Mouse (Mus musculus): ENCODE data around the gene Arfgap2. TPM values are rescaled to one million over a fixed set of nuclear protein-coding genes. Genes with fewer than 3 reads are reported as not detected.

Gene Arfgap2
- polyA plus RNA-seq, 1 experiment from 2014 or later = 63.3 TPM

GRCm38 (mm10) chr2:91287563-91287962 is 22.8 kb downstream of the Arfgap2 start:
- Histone ChIP-seq H3K9me3 (no peaks in the 10 kb centered on the region), H3K9ac (no peak overlapping the region), H3K4me2 (no peak overlapping the region), H3K4me1 (peaks cover 41% of the 10 kb centered on the region), H3K4me3 (no peak overlapping the region), H3K36me3 (no peaks in the 10 kb centered on the region), H3K27ac (replicated peaks) (no peak overlapping the region), H3K27me3 (replicated peaks) (no peaks in the 10 kb centered on the region)
- no peak for ATAC-seq (ENCODE audit: extremely low read depth, insufficient number of reproducible peaks, low FRiP score, low TSS enrichment)
- 34% methylated on average over 6 of the region's 6 CpGs for WGBS

DNA sequence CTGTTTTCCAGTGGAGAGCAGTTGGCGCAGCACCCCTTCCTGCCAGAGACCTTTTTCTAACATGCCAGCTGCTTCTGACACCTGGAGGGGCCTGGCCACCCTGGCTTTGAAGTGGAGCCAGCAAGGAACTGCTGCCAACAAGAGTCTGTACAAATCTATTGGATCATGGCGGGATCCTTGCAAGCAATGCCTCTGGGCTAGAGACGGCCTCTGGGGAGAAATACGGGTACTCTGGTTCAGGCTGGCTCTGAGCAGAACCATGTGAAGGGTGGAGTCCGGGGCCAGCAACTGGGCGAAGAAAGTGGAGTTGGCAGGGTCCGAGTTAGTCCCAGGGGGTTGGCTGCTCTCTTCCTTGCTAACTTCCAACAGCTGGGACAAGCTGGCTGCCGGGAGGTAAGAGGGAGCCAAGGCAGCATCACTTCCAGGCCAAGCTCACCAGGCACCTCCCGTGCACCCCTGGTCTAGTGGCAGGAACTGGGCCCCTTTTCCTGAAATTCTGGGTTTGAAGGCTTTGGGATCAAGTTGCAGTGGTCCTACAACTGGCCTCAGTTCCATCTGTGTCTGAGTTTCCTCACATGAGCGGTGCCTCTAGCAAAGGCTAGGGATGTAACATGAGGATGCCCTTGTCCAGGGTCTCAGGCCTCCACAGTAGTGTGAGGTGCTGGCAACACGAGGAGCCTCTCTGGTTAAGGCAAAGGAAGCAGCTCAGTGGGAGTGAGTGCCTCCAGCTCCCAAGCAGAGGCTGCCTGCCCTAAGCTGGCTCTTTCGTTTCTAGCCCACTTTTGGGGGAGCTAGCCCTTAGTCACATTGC is 26.6 kb downstream of the Arfgap2 start:
- Histone ChIP-seq H3K36me3 (no peaks in the 10 kb centered on the region), H3K9ac (no peak overlapping the region), H3K9me3 (no peaks in the 10 kb centered on the region), H3K4me2 (no peak overlapping the region), H3K27ac (replicated peaks) (no peak overlapping the region), H3K27me3 (replicated peaks) (no peaks in the 10 kb centered on the region), H3K4me3 (no peak overlapping the region), H3K4me1 (peaks cover 20% of the 10 kb centered on the region; the same call in 1 of the 2 replicates)
- 74% methylated on average over 12 of the region's 12 CpGs for WGBS
- no peak for ATAC-seq (ENCODE audit: extremely low read depth, insufficient number of reproducible peaks, low FRiP score, low TSS enrichment)

DNA sequence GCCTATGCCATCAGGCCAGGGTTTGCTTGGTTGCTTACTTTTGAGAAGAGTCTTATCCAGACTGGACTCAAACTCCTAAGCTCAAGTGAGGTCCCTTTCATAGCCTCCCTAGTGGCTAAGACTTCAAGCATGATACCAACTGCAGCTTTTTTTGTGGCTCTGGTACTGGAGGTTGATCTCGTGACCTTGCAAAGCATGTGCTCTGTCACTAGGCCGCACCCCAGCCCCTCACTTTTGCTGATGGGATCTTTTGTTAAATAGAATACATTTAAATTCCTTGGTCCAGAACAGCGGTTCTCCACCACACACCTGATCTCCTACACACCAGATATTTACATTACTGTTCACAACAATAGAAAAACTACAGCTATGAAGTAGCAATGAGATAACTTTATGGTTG is 29.5 kb downstream of the Arfgap2 start:
- Histone ChIP-seq H3K9ac (no peak overlapping the region), H3K4me2 (no peak overlapping the region), H3K4me3 (no peak overlapping the region), H3K9me3 (no peaks in the 10 kb centered on the region), H3K4me1 (peaks cover 19% of the 10 kb centered on the region), H3K27ac (replicated peaks) (no peak overlapping the region), H3K36me3 (no peaks in the 10 kb centered on the region), H3K27me3 (replicated peaks) (no peaks in the 10 kb centered on the region)
- 85% methylated on average over 3 of the region's 3 CpGs for WGBS
- ATAC-seq (ENCODE audit: extremely low read depth, insufficient number of reproducible peaks, low FRiP score, low TSS enrichment) = no peak

- Histone ChIP-seq H3K36me3 (no peaks in the 10 kb centered on the region), H3K27ac (replicated peaks) (no peak overlapping the region), H3K4me2 (no peak overlapping the region), H3K9me3 (no peaks in the 10 kb centered on the region), H3K4me3 (no peak overlapping the region), H3K9ac (no peak overlapping the region), H3K4me1 (peaks cover 23% of the 10 kb centered on the region), H3K27me3 (replicated peaks) (no peaks in the 10 kb centered on the region)
- no peak for ATAC-seq (ENCODE audit: extremely low read depth, insufficient number of reproducible peaks, low FRiP score, low TSS enrichment)
- 79% methylated on average over 5 of the region's 5 CpGs for WGBS
Observed at GRCm38 (mm10) chr2:91295895-91296294, 31.1 kb downstream of the Arfgap2 start.

GRCm38 (mm10) chr2:91299156-91299555 is 34.4 kb downstream of the Arfgap2 start:
- 32% methylated on average over 3 of the region's 3 CpGs for WGBS

DNA sequence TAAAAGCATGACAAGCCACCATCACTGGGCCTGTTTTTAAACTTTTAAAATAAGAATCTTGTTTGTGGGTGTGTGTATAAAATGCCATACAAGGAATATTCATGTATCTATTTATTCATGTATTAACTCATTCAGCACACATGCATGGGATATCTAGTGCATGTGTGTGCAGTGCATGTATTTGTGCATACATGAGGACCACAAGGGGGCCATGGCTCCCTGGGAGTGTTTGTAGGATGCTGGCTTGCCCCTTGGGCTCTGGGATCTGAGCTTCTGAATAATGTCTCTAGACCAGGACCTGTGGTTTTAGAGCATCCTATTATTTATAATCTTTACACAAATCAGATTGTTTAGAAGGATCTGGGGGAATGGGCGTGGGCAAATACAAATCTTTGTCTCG is 36.0 kb downstream of the Arfgap2 start:
- peaks cover 22% of the 10 kb centered on the region for H3K4me1 ChIP-seq
- H3K9ac ChIP-seq = no peak overlapping the region
- WGBS = 86% methylated on average over 2 of the region's 2 CpGs
- H3K4me2 ChIP-seq = no peak overlapping the region
- ATAC-seq (ENCODE audit: extremely low read depth, insufficient number of reproducible peaks, low FRiP score, low TSS enrichment) = no peak
- no peaks in the 10 kb centered on the region for H3K36me3 ChIP-seq
- no peaks in the 10 kb centered on the region for H3K27me3 ChIP-seq (replicated peaks)
- H3K9me3 ChIP-seq = no peaks in the 10 kb centered on the region
- no peak overlapping the region for H3K4me3 ChIP-seq
- no peak overlapping the region for H3K27ac ChIP-seq (replicated peaks)

More at GRCm38 (mm10) chr2:91299156-91299555, 34.4 kb downstream of the Arfgap2 start:
- Histone ChIP-seq H3K27me3 (replicated peaks) (no peaks in the 10 kb centered on the region), H3K9me3 (no peaks in the 10 kb centered on the region), H3K4me2 (no peak overlapping the region), H3K9ac (peak overlapping the region; percentile 30; the same call in 1 of the 2 replicates), H3K4me1 (peaks cover 28% of the 10 kb centered on the region), H3K4me3 (no peak overlapping the region), H3K27ac (replicated peaks) (peak overlapping the region; percentile 78), H3K36me3 (no peaks in the 10 kb centered on the region)
- peak; percentile 37; the same call in 1 of the 2 replicates for ATAC-seq (ENCODE audit: extremely low read depth, insufficient number of reproducible peaks, low FRiP score, low TSS enrichment)

DNA sequence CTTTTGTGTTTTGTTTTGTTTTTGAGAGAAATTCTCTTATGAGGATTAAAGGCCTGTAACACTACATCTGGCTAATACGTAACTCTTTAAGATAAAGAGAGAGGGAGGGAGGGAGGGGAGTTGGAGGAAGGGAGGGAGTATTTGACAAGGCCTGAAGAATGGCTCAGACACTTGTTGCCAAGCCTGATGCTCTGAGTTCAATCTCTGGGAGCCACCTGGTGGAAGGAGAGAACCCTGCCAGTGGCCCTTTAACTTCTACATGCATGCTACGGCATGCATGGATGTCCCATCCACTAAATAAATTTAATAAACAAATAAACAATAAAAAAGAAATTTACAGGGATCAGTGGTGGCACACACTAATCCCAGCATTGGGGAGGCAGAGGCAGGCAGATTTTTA is 37.1 kb downstream of the Arfgap2 start:
- no peak overlapping the region for H3K4me2 ChIP-seq
- no peaks in the 10 kb centered on the region for H3K36me3 ChIP-seq
- H3K27ac ChIP-seq (replicated peaks) = no peak overlapping the region
- no peaks in the 10 kb centered on the region for H3K27me3 ChIP-seq (replicated peaks)
- H3K4me1 ChIP-seq = peaks cover 27% of the 10 kb centered on the region
- WGBS = 58% methylated on average over 2 of the region's 2 CpGs
- no peak overlapping the region for H3K4me3 ChIP-seq
- no peak overlapping the region for H3K9ac ChIP-seq
- H3K9me3 ChIP-seq = no peaks in the 10 kb centered on the region
- no peak for ATAC-seq (ENCODE audit: extremely low read depth, insufficient number of reproducible peaks, low FRiP score, low TSS enrichment)

DNA sequence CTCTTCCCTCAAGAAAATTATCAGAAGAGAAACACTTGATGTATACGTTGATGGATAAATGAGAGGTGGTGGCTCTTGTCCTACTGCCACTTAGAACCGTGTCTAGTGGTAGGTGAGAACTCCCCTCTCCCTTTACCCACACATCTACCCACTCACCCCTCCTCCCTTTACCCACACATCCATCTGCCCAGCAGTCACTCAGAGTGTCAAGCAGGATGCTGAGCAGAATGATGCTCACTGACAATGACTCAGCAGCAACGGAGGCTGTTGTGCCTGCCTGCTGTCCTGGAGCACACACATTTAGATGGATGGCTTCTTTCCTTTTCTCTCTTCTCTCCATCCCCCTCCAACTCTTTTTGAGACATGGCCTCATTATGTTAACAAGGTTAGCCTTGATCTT is 38.1 kb downstream of the Arfgap2 start:
- Histone ChIP-seq H3K9ac (no peak overlapping the region), H3K9me3 (no peaks in the 10 kb centered on the region), H3K4me3 (no peak overlapping the region), H3K4me2 (no peak overlapping the region), H3K27me3 (replicated peaks) (no peaks in the 10 kb centered on the region), H3K36me3 (no peaks in the 10 kb centered on the region), H3K27ac (replicated peaks) (no peak overlapping the region), H3K4me1 (peaks cover 28% of the 10 kb centered on the region)
- no peak for ATAC-seq (ENCODE audit: extremely low read depth, insufficient number of reproducible peaks, low FRiP score, low TSS enrichment)
- 36% methylated on average over 3 of the region's 3 CpGs for WGBS

DNA sequence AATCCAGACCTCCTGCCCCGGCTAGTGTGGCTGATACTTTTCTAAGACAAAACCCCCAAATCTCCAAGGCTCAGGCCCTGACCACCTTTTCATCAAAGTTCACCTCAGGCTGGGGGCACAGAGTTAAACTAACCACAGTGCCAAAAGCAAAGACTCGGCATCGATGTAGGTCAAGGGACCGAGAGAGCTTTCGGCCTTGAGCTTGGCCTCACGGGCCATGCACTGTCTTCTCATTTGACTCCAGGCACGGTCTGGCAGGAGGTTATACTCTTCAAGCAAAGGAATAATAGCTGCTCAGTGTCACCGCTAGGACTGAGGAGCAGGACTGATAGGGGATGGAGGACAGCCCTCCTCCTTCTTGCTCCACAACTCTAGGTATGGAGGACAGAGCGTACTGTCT is 41.2 kb downstream of the Arfgap2 start:
- no peak overlapping the region for H3K4me3 ChIP-seq
- no peaks in the 10 kb centered on the region for H3K9me3 ChIP-seq
- 91% methylated on average over 9 of the region's 9 CpGs for WGBS
- ATAC-seq (ENCODE audit: extremely low read depth, insufficient number of reproducible peaks, low FRiP score, low TSS enrichment) = no peak
- no peak overlapping the region for H3K4me2 ChIP-seq
- no peak overlapping the region for H3K9ac ChIP-seq
- no peaks in the 10 kb centered on the region for H3K27me3 ChIP-seq (replicated peaks)
- no peaks in the 10 kb centered on the region for H3K36me3 ChIP-seq
- peaks cover 24% of the 10 kb centered on the region for H3K4me1 ChIP-seq
- no peak overlapping the region for H3K27ac ChIP-seq (replicated peaks)

DNA sequence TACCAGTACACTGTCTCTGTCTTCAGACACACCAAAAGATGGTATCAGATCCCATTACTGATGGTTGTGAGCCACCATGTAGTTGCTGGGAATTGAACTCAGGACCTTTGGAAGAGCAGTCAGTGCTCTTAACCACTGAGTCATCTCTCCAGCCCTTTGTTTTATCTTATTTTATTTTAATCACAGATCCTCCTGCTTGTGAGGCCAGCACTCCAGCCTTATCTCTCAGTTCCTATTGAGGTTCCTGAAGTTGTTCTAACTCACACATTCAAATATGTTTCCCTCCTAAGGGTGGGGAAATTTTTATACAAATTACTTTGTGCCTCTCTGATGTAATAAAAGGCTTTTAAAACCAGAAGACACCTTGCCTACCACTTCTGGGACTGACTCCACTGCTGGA is 41.8 kb downstream of the Arfgap2 start:
- Histone ChIP-seq H3K4me3 (no peak overlapping the region), H3K4me2 (no peak overlapping the region), H3K4me1 (peaks cover 24% of the 10 kb centered on the region), H3K36me3 (no peaks in the 10 kb centered on the region), H3K27me3 (replicated peaks) (no peaks in the 10 kb centered on the region), H3K9ac (no peak overlapping the region), H3K27ac (replicated peaks) (no peak overlapping the region), H3K9me3 (no peaks in the 10 kb centered on the region)
- ATAC-seq (ENCODE audit: extremely low read depth, insufficient number of reproducible peaks, low FRiP score, low TSS enrichment) = no peak

DNA sequence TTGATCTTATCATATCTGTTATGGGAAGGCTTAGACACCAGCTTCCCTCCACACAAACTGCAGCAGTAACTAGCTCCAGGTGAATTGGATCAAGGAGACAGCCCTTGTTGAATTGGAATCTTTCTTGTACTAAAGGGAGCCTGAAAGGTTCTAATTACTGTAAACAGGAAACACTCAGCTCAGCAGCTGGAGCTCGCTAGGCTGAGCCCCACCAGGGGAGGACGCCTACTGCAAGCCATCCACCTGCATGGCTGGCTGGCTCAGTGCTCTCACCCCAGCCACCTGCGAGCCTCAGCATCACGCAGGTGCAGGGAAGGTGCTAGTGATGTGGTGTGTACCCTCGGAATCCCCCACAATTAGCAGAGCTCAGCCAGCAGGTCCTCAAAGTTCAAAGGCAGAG is 43.9 kb downstream of the Arfgap2 start:
- 42% methylated on average over 5 of the region's 5 CpGs for WGBS
- H3K4me2 ChIP-seq = no peak overlapping the region
- H3K4me3 ChIP-seq = no peak overlapping the region
- no peak for ATAC-seq (ENCODE audit: extremely low read depth, insufficient number of reproducible peaks, low FRiP score, low TSS enrichment)
- no peaks in the 10 kb centered on the region for H3K36me3 ChIP-seq
- H3K9me3 ChIP-seq = no peaks in the 10 kb centered on the region
- H3K27me3 ChIP-seq (replicated peaks) = no peaks in the 10 kb centered on the region
- H3K27ac ChIP-seq (replicated peaks) = no peak overlapping the region
- H3K4me1 ChIP-seq = peaks cover 20% of the 10 kb centered on the region
- H3K9ac ChIP-seq = no peak overlapping the region; the same call in 1 of the 2 replicates

- 77% methylated on average over 3 of the region's 3 CpGs for WGBS
- ATAC-seq (ENCODE audit: extremely low read depth, insufficient number of reproducible peaks, low FRiP score, low TSS enrichment) = no peak
- Histone ChIP-seq H3K9ac (no peak overlapping the region), H3K36me3 (no peaks in the 10 kb centered on the region), H3K4me1 (peaks cover 20% of the 10 kb centered on the region), H3K4me3 (no peak overlapping the region), H3K27ac (replicated peaks) (no peak overlapping the region), H3K4me2 (no peak overlapping the region), H3K9me3 (no peaks in the 10 kb centered on the region), H3K27me3 (replicated peaks) (no peaks in the 10 kb centered on the region)
Observed at GRCm38 (mm10) chr2:91309546-91309945, 44.8 kb downstream of the Arfgap2 start.

Measured in heart, embryonic 13.5 days (tissue).